Mouse (Mus musculus) spleen, adult 2 months (tissue): ENCODE results near the gene Mapk8ip1. TPM values are rescaled to one million over a fixed set of nuclear protein-coding genes. Genes with fewer than 3 reads are reported as not detected.

ENCODE experiments used
- DNase-seq, 2 experiments: peaks; one replicate each; pipeline versions ENCODE4 v3.0.0 to v3.0.0-alpha.2; 2012 to 2021; ENCODE audit warnings: low spot score in 2 of 2, low read depth in 1 of 2
- H3K27ac ChIP-seq: fragments of 200-500 bp; 2 replicates; pipeline ENCODE4 v1.5.1; 2012; ENCODE audit warnings: low read length, inconsistent platforms; ENCODE audit not compliant: insufficient read depth
- H3K27me3 ChIP-seq: fragments of 200-500 bp; 2 replicates; pipeline ENCODE4 v1.6.1; 2012; ENCODE audit warnings: mild to moderate bottlenecking, moderate library complexity, low read length, inconsistent platforms; ENCODE audit not compliant: control insufficient read depth, insufficient read depth
- H3K36me3 ChIP-seq: fragments of 200-500 bp; 2 replicates; pipeline ENCODE4 v1.6.1; 2012; ENCODE audit warnings: mild to moderate bottlenecking, low read length, inconsistent platforms; ENCODE audit not compliant: control insufficient read depth, insufficient read depth
- H3K4me1 ChIP-seq: fragments of 200-500 bp; 2 replicates; pipeline ENCODE4 v1.6.1; 2011; ENCODE audit warnings: inconsistent platforms; ENCODE audit not compliant: control insufficient read depth, insufficient read depth, insufficient read length
- H3K4me3 ChIP-seq: fragments of 200-500 bp; 2 replicates; pipeline ENCODE4 v1.5.1; 2011; ENCODE audit warnings: mild to moderate bottlenecking, inconsistent platforms; ENCODE audit not compliant: insufficient read depth, insufficient read length; ENCODE audit errors: extremely low read depth
- CTCF ChIP-seq: fragments of 200-500 bp; IDR thresholded peaks from 2 replicates; pipeline ENCODE4 v1.5.1; 2011; ENCODE audit warnings: mild to moderate bottlenecking, inconsistent platforms; ENCODE audit not compliant: insufficient read depth, insufficient read length, insufficient replicate concordance; ENCODE audit errors: extremely low read depth
- POLR2A ChIP-seq: fragments of 200-500 bp; IDR thresholded peaks from 2 replicates; pipeline ENCODE4 v1.6.1; 2011; ENCODE audit warnings: low read depth, low read length, inconsistent platforms
- WGBS: fragments of 180-500 bp; shearing (Covaris S2); methylation state at CpG from one replicate; pipeline ENCODE4 v1.1.7; 2018; 5-methylcytosine and 5-hydroxymethylcytosine counted together
- polyA plus RNA-seq: library from polyadenylated mRNA; depleted of rRNA; stranded (reverse); fragments of >200 nt; gene quantifications from 2 replicates; pipeline ENCODE4 v1.2.3, GENCODE M21; 2012

Gene Mapk8ip1
- polyA plus RNA-seq, 1 experiment = 5.0 TPM

GRCm38 (mm10) chr2:92440432-92440831 is 39.4 kb upstream of the Mapk8ip1 start:
- H3K36me3 ChIP-seq = no peaks in the 10 kb centered on the region

GRCm38 (mm10) chr2:92438567-92438966 is 37.5 kb upstream of the Mapk8ip1 start:
- Histone ChIP-seq H3K27me3 (no peaks in the 10 kb centered on the region), H3K4me1 (peaks cover 4% of the 10 kb centered on the region; the same call in 1 of the 2 replicates), H3K36me3 (no peaks in the 10 kb centered on the region), H3K27ac (no peak overlapping the region), H3K4me3 (no peak overlapping the region)
- TF ChIP-seq CTCF (no peak), POLR2A (no peak)
- DNase-seq = no peak
- 79% methylated on average over 3 of the region's 3 CpGs for WGBS

More at GRCm38 (mm10) chr2:92440432-92440831, 39.4 kb upstream of the Mapk8ip1 start:
- H3K27ac ChIP-seq = no peak overlapping the region
- WGBS = 96% methylated on average over 6 of the region's 6 CpGs
- H3K4me3 ChIP-seq = no peak overlapping the region
- no peak for DNase-seq
- no peak for TF ChIP-seq POLR2A
- TF ChIP-seq CTCF = no peak
- no peaks in the 10 kb centered on the region for H3K27me3 ChIP-seq
- peaks cover 4% of the 10 kb centered on the region; the same call in 1 of the 2 replicates for H3K4me1 ChIP-seq

GRCm38 (mm10) chr2:92437875-92438274 is 36.8 kb upstream of the Mapk8ip1 start:
- Histone ChIP-seq H3K4me1 (peaks cover 4% of the 10 kb centered on the region; the same call in 1 of the 2 replicates), H3K27me3 (no peaks in the 10 kb centered on the region), H3K36me3 (no peaks in the 10 kb centered on the region), H3K4me3 (no peak overlapping the region; the same call in 1 of the 2 replicates), H3K27ac (no peak overlapping the region)
- WGBS = 3% methylated on average over 5 of the region's 5 CpGs
- DNase-seq = peak; percentile 59 to 61
- TF ChIP-seq CTCF (peak; percentile 50; the same call in 1 of the 2 replicates), POLR2A (no peak)

GRCm38 (mm10) chr2:92437366-92437765 is 36.3 kb upstream of the Mapk8ip1 start:
- Histone ChIP-seq H3K4me3 (no peak overlapping the region), H3K27ac (no peak overlapping the region), H3K4me1 (peaks cover under 1% of the 10 kb centered on the region; the same call in 1 of the 2 replicates), H3K27me3 (no peaks in the 10 kb centered on the region), H3K36me3 (no peaks in the 10 kb centered on the region)
- no peak for DNase-seq
- 70% methylated on average over 4 of the region's 4 CpGs for WGBS
- TF ChIP-seq CTCF (no peak), POLR2A (no peak)

GRCm38 (mm10) chr2:92435023-92435422 is 34.0 kb upstream of the Mapk8ip1 start:
- no peaks in the 10 kb centered on the region; the same call in 1 of the 2 replicates for H3K4me1 ChIP-seq
- DNase-seq = no peak
- no peak overlapping the region for H3K27ac ChIP-seq
- TF ChIP-seq POLR2A (no peak), CTCF (no peak)
- H3K4me3 ChIP-seq = no peak overlapping the region
- no peaks in the 10 kb centered on the region for H3K27me3 ChIP-seq
- no peaks in the 10 kb centered on the region for H3K36me3 ChIP-seq
- WGBS = 67% methylated on average over 6 of the region's 6 CpGs

GRCm38 (mm10) chr2:92434375-92434745 is 33.3 kb upstream of the Mapk8ip1 start:
- TF ChIP-seq CTCF (no peak), POLR2A (no peak)
- Histone ChIP-seq H3K4me3 (peak overlapping the region; percentile 60), H3K27ac (peak overlapping the region; percentile 46; the same call in 1 of the 2 replicates), H3K36me3 (no peaks in the 10 kb centered on the region), H3K4me1 (no peaks in the 10 kb centered on the region; the same call in 1 of the 2 replicates), H3K27me3 (no peaks in the 10 kb centered on the region)
- 6% methylated on average over 12 of the region's 12 CpGs for WGBS
- no peak for DNase-seq
